Mouse (Mus musculus): ENCODE data around the gene Rbak. TPM values are rescaled to one million over a fixed set of nuclear protein-coding genes. Genes with fewer than 3 reads are reported as not detected.
A peak's percentile ranks its signal among the peaks of the same experiment; 100 is the strongest.
"Not testable (repeated sequence)": the region's sequence is repeated elsewhere in the genome, so short reads cannot be mapped to it uniquely, and the experiment has no call there.

The Rbak gene
- polyA plus RNA-seq, 1 experiment: 1.9 TPM

DNA sequence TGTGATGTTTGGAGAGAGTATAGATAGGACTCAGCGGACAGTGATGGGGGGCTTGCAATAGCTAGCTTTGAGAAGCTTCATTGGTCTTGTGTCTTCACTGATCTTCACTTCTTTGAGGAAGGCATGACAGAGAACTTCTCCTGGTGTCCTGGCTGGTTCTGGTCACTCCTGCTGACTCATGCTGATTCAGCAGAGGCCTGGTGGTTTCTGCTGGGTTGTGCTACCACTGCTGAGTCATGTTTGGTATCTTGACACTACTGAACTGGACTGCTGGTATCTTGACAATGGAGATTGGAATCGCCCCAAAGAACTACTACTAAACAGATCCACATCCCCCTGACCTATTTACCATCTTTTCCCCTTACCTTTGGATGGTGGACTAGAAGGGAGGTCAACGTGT is 25.0 kb downstream of the Rbak start:
- Histone ChIP-seq H3K36me3 (ENCODE audit: control insufficient read depth, insufficient read depth, low read length) (no peaks in the 10 kb centered on the region), H3K4me1 (ENCODE audit: control insufficient read depth, insufficient read depth, low read length) (peaks cover 11% of the 10 kb centered on the region), H3K4me3 (ENCODE audit: control insufficient read depth, low read depth, low read length) (no peak overlapping the region), H3K27me3 (ENCODE audit: control insufficient read depth, insufficient read depth, low read length) (no peaks in the 10 kb centered on the region), H3K27ac (ENCODE audit: control insufficient read depth, insufficient read depth, low read depth, low read length) (no peak overlapping the region)
- TF ChIP-seq CTCF (IDR thresholded peaks at IDR 0.05; ENCODE audit: control insufficient read depth, insufficient read depth, insufficient replicate concordance, low read depth, low read length) (no peak), POLR2A (IDR thresholded peaks at IDR 0.05; ENCODE audit: control insufficient read depth, low read depth, low read length) (no peak)

DNA sequence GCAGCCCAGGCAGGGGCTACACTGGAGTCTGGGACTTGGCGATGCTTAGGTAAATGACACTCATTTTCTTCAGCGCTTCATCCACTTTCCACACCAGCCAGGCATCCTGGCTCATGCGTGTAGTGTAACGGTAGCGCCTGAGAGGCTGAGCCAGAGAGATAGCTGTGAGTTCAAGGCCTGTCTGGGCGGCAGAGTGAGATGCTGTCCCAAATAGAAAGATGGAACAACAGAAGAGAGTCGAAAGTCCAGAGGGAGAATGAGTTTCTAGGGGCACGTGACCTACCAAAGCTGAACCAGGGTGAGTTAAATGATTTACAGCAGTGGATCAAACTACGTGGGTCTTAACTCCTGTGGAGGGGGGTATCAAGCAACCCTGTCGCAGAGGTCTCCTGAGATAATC is 26.8 kb downstream of the Rbak start:
- TF ChIP-seq POLR2A (IDR thresholded peaks at IDR 0.05; ENCODE audit: control insufficient read depth, low read depth, low read length): no peak
- TF ChIP-seq CTCF (IDR thresholded peaks at IDR 0.05; ENCODE audit: control insufficient read depth, insufficient read depth, insufficient replicate concordance, low read depth, low read length): no peak

GRCm38 (mm10) chr5:143150044-143150443 is 30.5 kb downstream of the Rbak start:
- no peak overlapping the region for H3K27ac ChIP-seq (ENCODE audit: control insufficient read depth, insufficient read depth, low read depth, low read length)
- H3K4me3 ChIP-seq (ENCODE audit: control insufficient read depth, low read depth, low read length): no peak overlapping the region
- TF ChIP-seq CTCF (IDR thresholded peaks at IDR 0.05; ENCODE audit: control insufficient read depth, insufficient read depth, insufficient replicate concordance, low read depth, low read length): 0 out of 2 replicates have a peak, but pooled peaks have one; percentile 7
- no peak for TF ChIP-seq POLR2A (IDR thresholded peaks at IDR 0.05; ENCODE audit: control insufficient read depth, low read depth, low read length)
- no peaks in the 10 kb centered on the region for H3K36me3 ChIP-seq (ENCODE audit: control insufficient read depth, insufficient read depth, low read length)
- H3K4me1 ChIP-seq (ENCODE audit: control insufficient read depth, insufficient read depth, low read length): peaks cover 4% of the 10 kb centered on the region
- no peaks in the 10 kb centered on the region for H3K27me3 ChIP-seq (ENCODE audit: control insufficient read depth, insufficient read depth, low read length)

More for the DNA sequence above, 26.8 kb downstream of the Rbak start:
- Histone ChIP-seq H3K27ac (ENCODE audit: control insufficient read depth, insufficient read depth, low read depth, low read length) (no peak overlapping the region), H3K4me1 (ENCODE audit: control insufficient read depth, insufficient read depth, low read length) (peaks cover 11% of the 10 kb centered on the region), H3K4me3 (ENCODE audit: control insufficient read depth, low read depth, low read length) (no peak overlapping the region), H3K27me3 (ENCODE audit: control insufficient read depth, insufficient read depth, low read length) (no peaks in the 10 kb centered on the region), H3K36me3 (ENCODE audit: control insufficient read depth, insufficient read depth, low read length) (no peaks in the 10 kb centered on the region)

DNA sequence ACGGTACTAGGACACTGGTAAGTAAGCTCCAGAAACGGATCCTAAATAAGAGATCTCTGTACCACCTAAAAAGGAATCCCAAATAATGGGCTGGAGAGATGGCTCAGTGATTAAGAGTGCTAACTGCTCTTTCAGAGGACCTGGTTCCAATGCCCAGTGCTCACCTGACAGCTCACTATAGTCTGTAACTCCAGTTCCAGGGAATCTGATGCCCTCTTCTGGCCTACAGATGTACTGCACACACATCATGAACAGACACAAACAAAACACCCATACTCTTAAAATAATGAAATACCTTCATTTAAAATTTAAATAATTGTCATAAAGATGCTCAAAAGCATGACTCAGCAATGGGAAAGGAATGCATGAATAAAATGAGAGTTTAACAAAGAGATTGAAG is 31.0 kb downstream of the Rbak start:
- Histone ChIP-seq H3K27ac (ENCODE audit: control insufficient read depth, insufficient read depth, low read depth, low read length) (no peak overlapping the region), H3K27me3 (ENCODE audit: control insufficient read depth, insufficient read depth, low read length) (no peaks in the 10 kb centered on the region), H3K36me3 (ENCODE audit: control insufficient read depth, insufficient read depth, low read length) (no peaks in the 10 kb centered on the region), H3K4me3 (ENCODE audit: control insufficient read depth, low read depth, low read length) (no peak overlapping the region), H3K4me1 (ENCODE audit: control insufficient read depth, insufficient read depth, low read length) (peaks cover 4% of the 10 kb centered on the region)
- TF ChIP-seq CTCF (IDR thresholded peaks at IDR 0.05; ENCODE audit: control insufficient read depth, insufficient read depth, insufficient replicate concordance, low read depth, low read length): no peak
- TF ChIP-seq POLR2A (IDR thresholded peaks at IDR 0.05; ENCODE audit: control insufficient read depth, low read depth, low read length): no peak

DNA sequence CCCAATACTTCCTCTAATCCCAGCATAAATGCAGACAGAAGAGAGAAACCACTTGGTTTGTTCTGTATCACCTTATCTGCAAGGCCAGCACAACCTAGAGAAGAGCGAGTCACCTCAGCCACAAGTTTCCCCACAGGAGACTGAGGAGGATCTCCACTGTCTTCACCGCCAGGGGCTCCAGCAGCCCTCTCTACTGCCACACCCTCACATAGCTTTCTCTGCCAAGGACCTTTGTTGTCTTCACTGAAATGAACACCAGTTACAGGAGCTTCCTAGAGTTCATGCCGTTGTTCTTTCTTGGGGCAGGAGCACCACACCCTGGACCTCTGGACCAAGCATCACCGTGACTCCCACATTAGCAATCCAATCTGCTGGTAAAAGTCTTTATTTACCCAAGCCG is 31.9 kb downstream of the Rbak start:
- Histone ChIP-seq H3K27ac (ENCODE audit: control insufficient read depth, insufficient read depth, low read depth, low read length) (no peak overlapping the region), H3K27me3 (ENCODE audit: control insufficient read depth, insufficient read depth, low read length) (no peaks in the 10 kb centered on the region), H3K4me3 (ENCODE audit: control insufficient read depth, low read depth, low read length) (no peak overlapping the region), H3K4me1 (ENCODE audit: control insufficient read depth, insufficient read depth, low read length) (peaks cover 3% of the 10 kb centered on the region), H3K36me3 (ENCODE audit: control insufficient read depth, insufficient read depth, low read length) (no peaks in the 10 kb centered on the region)
- TF ChIP-seq POLR2A (IDR thresholded peaks at IDR 0.05; ENCODE audit: control insufficient read depth, low read depth, low read length) (no peak), CTCF (IDR thresholded peaks at IDR 0.05; ENCODE audit: control insufficient read depth, insufficient read depth, insufficient replicate concordance, low read depth, low read length) (no peak)

GRCm38 (mm10) chr5:143147481-143147880 is 33.1 kb downstream of the Rbak start, which contains the start of gene Olfr718-ps1:
TSS of gene Olfr718-ps1 (minus strand) at chr5:143147581.
- Histone ChIP-seq H3K4me3 (ENCODE audit: control insufficient read depth, low read depth, low read length) (no peak within 1 kb of the TSS), H3K27me3 (ENCODE audit: control insufficient read depth, insufficient read depth, low read length) (no peaks in the 10 kb centered on the region), H3K27ac (ENCODE audit: control insufficient read depth, insufficient read depth, low read depth, low read length) (no peak within 1 kb of the TSS), H3K4me1 (ENCODE audit: control insufficient read depth, insufficient read depth, low read length) (no peaks in the 10 kb centered on the region), H3K36me3 (ENCODE audit: control insufficient read depth, insufficient read depth, low read length) (no peaks in the 10 kb centered on the region)
- TF ChIP-seq POLR2A (IDR thresholded peaks at IDR 0.05; ENCODE audit: control insufficient read depth, low read depth, low read length): no peak
- TF ChIP-seq CTCF (IDR thresholded peaks at IDR 0.05; ENCODE audit: control insufficient read depth, insufficient read depth, insufficient replicate concordance, low read depth, low read length): no peak

GRCm38 (mm10) chr5:143137580-143137979 is 43.0 kb downstream of the Rbak start:
- Histone ChIP-seq H3K27ac (ENCODE audit: control insufficient read depth, insufficient read depth, low read depth, low read length) (no peak overlapping the region), H3K27me3 (ENCODE audit: control insufficient read depth, insufficient read depth, low read length) (no peaks in the 10 kb centered on the region), H3K36me3 (ENCODE audit: control insufficient read depth, insufficient read depth, low read length) (no peaks in the 10 kb centered on the region), H3K4me3 (ENCODE audit: control insufficient read depth, low read depth, low read length) (no peak overlapping the region), H3K4me1 (ENCODE audit: control insufficient read depth, insufficient read depth, low read length) (no peaks in the 10 kb centered on the region)
- TF ChIP-seq CTCF (IDR thresholded peaks at IDR 0.05; ENCODE audit: control insufficient read depth, insufficient read depth, insufficient replicate concordance, low read depth, low read length): no peak
- no peak for TF ChIP-seq POLR2A (IDR thresholded peaks at IDR 0.05; ENCODE audit: control insufficient read depth, low read depth, low read length)

GRCm38 (mm10) chr5:143135042-143135441 is 45.5 kb downstream of the Rbak start:
- Histone ChIP-seq H3K4me3 (ENCODE audit: control insufficient read depth, low read depth, low read length) (no peak overlapping the region), H3K36me3 (ENCODE audit: control insufficient read depth, insufficient read depth, low read length) (no peaks in the 10 kb centered on the region), H3K27me3 (ENCODE audit: control insufficient read depth, insufficient read depth, low read length) (no peaks in the 10 kb centered on the region), H3K27ac (ENCODE audit: control insufficient read depth, insufficient read depth, low read depth, low read length) (no peak overlapping the region), H3K4me1 (ENCODE audit: control insufficient read depth, insufficient read depth, low read length) (no peaks in the 10 kb centered on the region)
- TF ChIP-seq POLR2A (IDR thresholded peaks at IDR 0.05; ENCODE audit: control insufficient read depth, low read depth, low read length) (no peak), CTCF (IDR thresholded peaks at IDR 0.05; ENCODE audit: control insufficient read depth, insufficient read depth, insufficient replicate concordance, low read depth, low read length) (no peak)

- not testable (repeated sequence) for H3K27me3 ChIP-seq (ENCODE audit: control insufficient read depth, insufficient read depth, low read length); H3K36me3 ChIP-seq (ENCODE audit: control insufficient read depth, insufficient read depth, low read length); H3K27ac ChIP-seq (ENCODE audit: control insufficient read depth, insufficient read depth, low read depth, low read length); H3K4me1 ChIP-seq (ENCODE audit: control insufficient read depth, insufficient read depth, low read length); H3K4me3 ChIP-seq (ENCODE audit: control insufficient read depth, low read depth, low read length)
Observed at GRCm38 (mm10) chr5:143134216-143135010, 46.2 kb downstream of the Rbak start.
